Mouse (Mus musculus) neural tube, postnatal 0 days (tissue): ENCODE results near the gene Olfr273. TPM values are rescaled to one million over a fixed set of nuclear protein-coding genes. Genes with fewer than 3 reads are reported as not detected.

Experiments
- polyA plus RNA-seq: library from polyadenylated mRNA; unstranded; fragments of >200 nt; fragmentation: Nextera tagmentation; extraction: Ambion mirVana; gene quantifications from 2 replicates; pipeline ENCODE4 v1.2.1, GENCODE M21; 2015

The Olfr273 gene
- polyA plus RNA-seq, result not detected in 2 replicates

DNA sequence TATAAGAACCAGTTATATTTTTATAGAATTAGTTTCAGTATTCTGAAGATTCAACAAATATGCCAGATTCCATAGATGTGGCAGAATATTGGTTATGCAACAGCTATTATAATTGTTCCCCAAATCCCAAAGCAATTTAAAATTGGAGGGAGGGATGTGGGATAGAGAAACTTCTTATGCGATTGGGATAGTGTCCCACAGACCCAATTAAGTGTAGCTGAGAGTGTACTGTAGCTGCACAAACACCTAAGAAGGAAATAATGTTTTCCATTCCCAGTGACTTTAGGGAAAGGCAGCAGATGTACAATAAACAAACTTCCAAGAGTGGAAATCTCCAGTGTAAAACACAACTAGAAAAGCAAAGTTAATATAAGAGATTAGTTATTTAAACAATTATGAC lies at the start of gene Olfr273:
Gene Olfr273, minus strand, starts transcription at position 101 of the 400 bp plus-strand sequence.

GRCm38 (mm10) chr4:52814304-52814703 lies 44.7 kb downstream of the Olfr273 start, which contains the start of gene Olfr275:
Gene Olfr275 (plus strand): TSS chr4:52814604.

Other genes with a start within 250 kb of the Olfr273 start
- gene Olfr275, start 44.6 kb downstream of the Olfr273 start, polyA plus RNA-seq, result not detected in 2 replicates
- gene Olfr272, start 59.9 kb upstream of the Olfr273 start, polyA plus RNA-seq, result not detected in 2 replicates
- gene Olfr270, start 105.3 kb upstream of the Olfr273 start, polyA plus RNA-seq, result not detected in 2 replicates
- not detected in 2 replicates for gene Nipsnap3a, start 130.0 kb upstream of the Olfr273 start, polyA plus RNA-seq
- 152 and 167 TPM in 2 replicates for gene Nipsnap3b, start 152.6 kb upstream of the Olfr273 start, polyA plus RNA-seq